ENCODE assay signal across 11 mouse cellular contexts in the genomic region with DNA sequence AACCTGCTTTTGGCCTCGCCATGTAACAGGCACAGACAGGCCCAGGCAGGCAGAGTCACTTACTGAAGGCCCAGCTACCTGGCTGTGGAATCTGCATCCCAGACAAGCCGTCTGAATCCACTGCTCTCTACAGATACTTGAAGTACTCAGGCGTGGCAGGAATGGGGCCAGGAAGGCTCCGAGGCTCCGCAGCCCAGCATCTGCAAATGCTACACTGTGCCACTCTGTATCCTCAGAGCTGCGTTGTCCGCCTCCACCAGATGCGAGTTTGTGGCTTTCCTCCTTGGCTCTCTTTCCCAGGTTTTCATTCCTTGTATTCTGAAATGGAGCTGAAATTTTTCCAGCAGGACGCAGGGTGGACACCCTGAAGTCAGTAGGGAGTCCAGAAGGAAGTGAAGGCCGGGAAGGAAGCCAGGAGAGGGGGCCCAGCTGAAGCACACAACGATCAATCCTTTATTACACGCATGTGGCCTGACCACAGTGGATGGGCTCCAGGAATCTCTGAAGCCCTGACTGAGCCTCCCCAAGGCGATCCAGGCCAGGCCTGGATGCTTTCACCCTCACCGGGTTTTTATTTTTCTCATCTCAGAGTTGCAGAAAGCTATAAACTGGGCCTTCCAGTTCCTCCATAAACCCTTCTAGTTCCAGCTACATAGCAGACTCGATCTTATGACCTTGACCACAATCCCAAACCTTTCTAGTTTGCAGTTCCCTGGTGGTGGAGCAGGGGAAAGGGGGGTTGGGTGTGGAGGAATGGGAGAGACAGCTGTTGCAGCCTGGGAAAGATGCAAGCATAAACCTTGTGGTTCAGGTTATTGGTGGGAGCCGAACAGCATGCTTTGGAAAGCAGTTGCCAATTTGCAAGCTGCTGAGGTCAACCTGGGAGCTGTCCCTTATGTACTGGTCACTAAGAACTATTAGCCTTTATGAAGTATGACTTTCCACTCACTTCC. TPM values are rescaled to one million over a fixed set of nuclear protein-coding genes. Genes with fewer than 3 reads are reported as not detected.
A peak's percentile ranks its signal among the peaks of the same experiment; 100 is the strongest.
DNase-seq lines count a peak whose midpoint lies in the region; ATAC-seq and TF ChIP-seq lines count a peak whose summit lies in the region.
"Had no signal": no experiment of that assay in that cellular context is flagged by ENCODE, and none has a peak within 500 bp of the region (broad histone marks: within the 10 kb centered on the region; RNA-seq: fewer than 3 reads in every experiment).

No protein-coding gene starts in this region.

- TF ChIP-seq POLR2A in kidney, adult 2 months (IDR thresholded peaks at IDR 0.05; ENCODE audit: low read depth, low read length): no peak

- H3K27me3 ChIP-seq in kidney, adult 2 months (replicated peaks; ENCODE audit: control insufficient read depth, insufficient read depth, low read length): no peaks in the 10 kb centered on the region
- H3K27me3 ChIP-seq in stomach, postnatal 0 days (ENCODE audit: control insufficient read depth, insufficient read depth, low read length): no peaks in the 10 kb centered on the region
- H3K27me3 ChIP-seq: liver, embryonic 12.5 days had no signal

- peak; percentile 64 for DNase-seq in lung, postnatal 10 days
- DNase-seq in lung, postnatal 14 days: no peak
- DNase-seq in gastrocnemius, postnatal 4 days (ENCODE audit: low spot score in 2 of 2): peak; percentile 69 to 89
- DNase-seq in kidney, adult 2 months: peak; percentile 62
- DNase-seq in stomach, postnatal 0 days (ENCODE audit: low spot score): peak; percentile 37
- DNase-seq in adrenal gland, postnatal 4 days (ENCODE audit: low spot score in 2 of 2): no peak
- no peak for DNase-seq in right cerebral cortex, postnatal 4 days
- no peak for DNase-seq in layer of hippocampus, postnatal 10 days (ENCODE audit: low spot score in 2 of 2)
- DNase-seq: cerebellum, adult 11-12 months had no signal

- no peak for TF ChIP-seq CTCF in kidney, adult 2 months (conservative IDR thresholded peaks at IDR 0.05; ENCODE audit: insufficient read depth, insufficient read length, low read depth, low read length)
- TF ChIP-seq CTCF in stomach, postnatal 0 days (IDR thresholded peaks at IDR 0.05; ENCODE audit: low read depth): no peak

- no peaks in the 10 kb centered on the region for H3K9me3 ChIP-seq in stomach, postnatal 0 days (ENCODE audit: control insufficient read depth, low read length)

- TF ChIP-seq EP300 in stomach, postnatal 0 days (optimal IDR thresholded peaks at IDR 0.05): no peak

- 65% methylated on average over 16 of the region's 16 CpGs for WGBS in kidney, adult 2 months
- WGBS in stomach, postnatal 0 days: 39% methylated on average over 16 of the region's 16 CpGs

- no peaks in the 10 kb centered on the region for H3K36me3 ChIP-seq in kidney, adult 2 months (ENCODE audit: control insufficient read depth, insufficient read depth, low read length)
- no peaks in the 10 kb centered on the region for H3K36me3 ChIP-seq in stomach, postnatal 0 days (ENCODE audit: control insufficient read depth, insufficient read depth, low read length)
- H3K36me3 ChIP-seq: G1E; liver, embryonic 12.5 days had no signal

- no peak overlapping the region for H3K4me2 ChIP-seq in stomach, postnatal 0 days (replicated peaks; ENCODE audit: low read depth)
- H3K4me2 ChIP-seq: liver, embryonic 12.5 days had no signal

- H3K4me3 ChIP-seq in kidney, adult 2 months (ENCODE audit: insufficient read depth, low read depth, low read length): no peak overlapping the region
- no peak overlapping the region for H3K4me3 ChIP-seq in stomach, postnatal 0 days (ENCODE audit: low read depth, low read length)
- H3K4me3 ChIP-seq: liver, embryonic 12.5 days had no signal

- peak overlapping the region; percentile 29; the same call in 1 of the 2 replicates for H3K27ac ChIP-seq in kidney, adult 2 months (ENCODE audit: insufficient read depth, low read depth, low read length)
- peak overlapping the region; percentile 69 for H3K27ac ChIP-seq in stomach, postnatal 0 days (replicated peaks)
- H3K27ac ChIP-seq: liver, embryonic 12.5 days had no signal

- peak; percentile 51; the same call in 1 of the 2 replicates for ATAC-seq in stomach, postnatal 0 days (ENCODE audit: low FRiP score, low TSS enrichment)
- ATAC-seq: liver, embryonic 12.5 days had no signal

- H3K9ac ChIP-seq in stomach, postnatal 0 days (ENCODE audit: low read length): no peak overlapping the region
- H3K9ac ChIP-seq: liver, embryonic 12.5 days had no signal

- no peaks in the 10 kb centered on the region for H3K4me1 ChIP-seq in kidney, adult 2 months (ENCODE audit: control insufficient read depth, insufficient read depth, low read length)
- 0 out of 2 replicates have a peak, but pooled peaks cover 2% of the 10 kb centered on the region for H3K4me1 ChIP-seq in stomach, postnatal 0 days (replicated peaks; ENCODE audit: control insufficient read depth, insufficient read depth)

RNA-seq across cellular contexts. Expression of a gene that starts 27.5 kb away (rescaled TPM):
- 1 to 10 TPM; 6.2 to 8.1 TPM for total RNA-seq in gastrocnemius, postnatal 4 days (2021)
- polyA plus RNA-seq in kidney, adult 2 months (2012; rRNA removed): 4.9 and 7.0 TPM in 2 replicates
- 3.1 and 3.6 TPM in 2 replicates for polyA plus RNA-seq in stomach, postnatal 0 days (2015; fragmentation: Nextera tagmentation; extraction: Ambion mirVana)
- total RNA-seq in adrenal gland, postnatal 4 days (2021): 10 to 100 TPM; 14.4 to 15.1 TPM
- total RNA-seq in layer of hippocampus, postnatal 10 days (2021): 1 to 10 TPM; 2.0 to 2.8 TPM
- polyA plus RNA-seq: G1E had no signal

RNA-seq across cellular contexts. Expression of a gene that starts 57.1 kb away (rescaled TPM):
- 10 to 100 TPM; 29.2 to 30.8 TPM for total RNA-seq in gastrocnemius, postnatal 4 days (2021)
- 1.6 and 2.6 TPM in 2 replicates for polyA plus RNA-seq in kidney, adult 2 months (2012; rRNA removed)
- polyA plus RNA-seq in stomach, postnatal 0 days (2015; fragmentation: Nextera tagmentation; extraction: Ambion mirVana): 5.7 and 6.6 TPM in 2 replicates
- 10 to 100 TPM; 19.5 to 21.8 TPM for total RNA-seq in adrenal gland, postnatal 4 days (2021)
- 10 to 100 TPM; 29.4 to 30.1 TPM for total RNA-seq in layer of hippocampus, postnatal 10 days (2021)
- polyA plus RNA-seq: G1E had no signal

Comparison
In these comparisons a context has a peak if more than half of its experiments do, and no peak if none do; other contexts are left out.
1. DNase-seq: peak in lung, postnatal 10 days (single experiment), gastrocnemius, postnatal 4 days (2 of 2), kidney, adult 2 months (single experiment) and stomach, postnatal 0 days (single experiment); none in lung, postnatal 14 days (single experiment), adrenal gland, postnatal 4 days (0 of 2), right cerebral cortex, postnatal 4 days (single experiment) and layer of hippocampus, postnatal 10 days (0 of 2).